Comparison of ENCODE assay signal across 9 mouse cellular contexts in the genomic region with DNA sequence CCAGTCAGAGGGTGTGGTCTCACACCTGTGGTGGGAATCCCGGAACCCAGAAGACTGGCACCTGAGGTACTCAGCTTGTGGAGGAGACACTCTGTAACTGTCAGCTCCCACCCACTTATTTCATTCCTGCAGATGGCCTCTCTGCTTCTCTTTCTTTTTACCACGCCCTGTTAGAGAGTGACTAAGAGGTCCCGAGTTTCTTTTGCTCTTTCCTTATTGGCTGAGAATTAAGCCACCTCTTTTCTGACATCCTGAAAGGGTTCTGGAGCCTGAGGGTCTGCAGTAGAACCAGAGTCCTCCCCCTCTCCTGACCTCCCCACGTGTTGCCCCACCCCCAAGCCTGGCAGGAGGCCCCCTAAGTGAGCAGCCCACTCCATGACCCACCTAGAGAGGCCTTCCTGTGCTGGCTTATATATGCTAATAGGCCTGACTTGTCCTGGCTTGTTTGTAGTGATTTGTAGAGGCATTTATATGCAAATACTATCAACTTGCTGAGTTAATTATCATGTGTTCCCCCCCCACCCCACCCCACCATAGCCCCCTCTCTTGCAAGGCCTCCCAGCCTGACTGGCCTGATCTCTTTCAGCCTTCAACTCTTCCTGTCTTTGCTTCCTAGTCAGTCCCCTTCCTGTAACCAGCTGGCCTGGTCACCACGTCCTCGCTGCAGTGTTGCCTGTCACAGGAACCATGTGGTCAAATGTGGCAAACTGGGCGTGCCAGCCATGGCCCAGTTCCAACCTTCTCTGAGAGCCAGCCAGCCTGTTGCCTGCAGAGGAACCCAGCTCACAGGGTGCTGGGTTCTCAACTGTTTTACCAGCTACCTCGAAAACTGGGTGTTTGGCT.
A peak's percentile ranks its signal among the peaks of the same experiment; 100 is the strongest.
DNase-seq lines count a peak whose midpoint lies in the region; ATAC-seq lines count a peak whose summit lies in the region.
"Had no signal": no experiment of that assay in that cellular context is flagged by ENCODE, and none has a peak within 500 bp of the region (broad histone marks: within the 10 kb centered on the region; RNA-seq: fewer than 3 reads in every experiment).

No protein-coding gene starts in this region.

- H3K9ac ChIP-seq in heart, embryonic 11.5 days (ENCODE audit: low read depth, low read length), result no peak overlapping the region
- no peak overlapping the region for H3K9ac ChIP-seq in intestine, embryonic 15.5 days
- H3K9ac ChIP-seq in limb, embryonic 12.5 days (replicated peaks), result no peak overlapping the region
- no peak overlapping the region for H3K9ac ChIP-seq in midbrain, embryonic 16.5 days (ENCODE audit: low read depth, low read length)
- H3K9ac ChIP-seq: liver, embryonic 13.5 days had no signal

- 25% methylated on average over 8 of the region's 8 CpGs for WGBS in heart, embryonic 11.5 days (ENCODE audit: insufficient replicate concordance)
- 21% methylated on average over 8 of the region's 8 CpGs for WGBS in intestine, embryonic 15.5 days
- 21% methylated on average over 8 of the region's 8 CpGs for WGBS in limb, embryonic 12.5 days
- 5% methylated on average over 8 of the region's 8 CpGs for WGBS in midbrain, embryonic 16.5 days

- H3K27me3 ChIP-seq in heart, embryonic 11.5 days (ENCODE audit: control insufficient read depth, insufficient read depth, low read length), result no peaks in the 10 kb centered on the region
- no peaks in the 10 kb centered on the region for H3K27me3 ChIP-seq in intestine, embryonic 15.5 days (replicated peaks)
- H3K27me3 ChIP-seq in limb, embryonic 12.5 days, result no peaks in the 10 kb centered on the region
- H3K27me3 ChIP-seq in midbrain, embryonic 16.5 days (ENCODE audit: control insufficient read depth, insufficient read depth, low read depth, low read length), result no peaks in the 10 kb centered on the region

- H3K36me3 ChIP-seq in heart, embryonic 11.5 days (ENCODE audit: control insufficient read depth, insufficient read depth, low read length), result no peaks in the 10 kb centered on the region
- no peaks in the 10 kb centered on the region for H3K36me3 ChIP-seq in intestine, embryonic 15.5 days
- H3K36me3 ChIP-seq in limb, embryonic 12.5 days, result no peaks in the 10 kb centered on the region
- H3K36me3 ChIP-seq in midbrain, embryonic 16.5 days (ENCODE audit: control insufficient read depth, insufficient read depth, low read length), result no peaks in the 10 kb centered on the region
- H3K36me3 ChIP-seq: liver, embryonic 13.5 days had no signal

- DNase-seq in heart, adult 11 months, result peak; percentile 99
- peak; percentile 84 for DNase-seq in adrenal gland, postnatal 25 days
- DNase-seq in gastrocnemius, postnatal 25 days, result peak; percentile 82
- DNase-seq: liver, embryonic 13.5 days had no signal

- no peak for ATAC-seq in heart, embryonic 11.5 days (replicated peaks; ENCODE audit: insufficient number of reproducible peaks, low FRiP score, low TSS enrichment)
- ATAC-seq in intestine, embryonic 15.5 days, result peak; percentile 24
- 0 out of 2 replicates have a peak, but pooled peaks have one; percentile 26 for ATAC-seq in limb, embryonic 12.5 days (ENCODE audit: insufficient number of reproducible peaks, insufficient read depth, low FRiP score, low TSS enrichment, low read depth)
- no peak for ATAC-seq in midbrain, embryonic 16.5 days
- no peak for ATAC-seq in activated CD4-positive, CD25-positive, alpha-beta regulatory T cell, adult 4 months

- no peak overlapping the region for H3K27ac ChIP-seq in heart, embryonic 11.5 days (ENCODE audit: low read depth, low read length)
- H3K27ac ChIP-seq in intestine, embryonic 15.5 days, result 0 out of 2 replicates have a peak overlapping the region, but pooled peaks have one; percentile 13
- peak overlapping the region; percentile 37; the same call in 1 of the 2 replicates for H3K27ac ChIP-seq in limb, embryonic 12.5 days
- no peak overlapping the region for H3K27ac ChIP-seq in midbrain, embryonic 16.5 days (ENCODE audit: low read length)
- H3K27ac ChIP-seq: liver, embryonic 13.5 days had no signal

- no peaks in the 10 kb centered on the region for H3K9me3 ChIP-seq in heart, embryonic 11.5 days (replicated peaks; ENCODE audit: control insufficient read depth, low read length)
- no peaks in the 10 kb centered on the region for H3K9me3 ChIP-seq in intestine, embryonic 15.5 days
- H3K9me3 ChIP-seq in limb, embryonic 12.5 days, result no peaks in the 10 kb centered on the region
- H3K9me3 ChIP-seq in midbrain, embryonic 16.5 days (replicated peaks; ENCODE audit: control insufficient read depth, low read length, poor library complexity, severe bottlenecking), result no peaks in the 10 kb centered on the region
- H3K9me3 ChIP-seq: liver, embryonic 13.5 days had no signal

- no peak overlapping the region for H3K4me2 ChIP-seq in heart, embryonic 11.5 days
- H3K4me2 ChIP-seq in intestine, embryonic 15.5 days (replicated peaks), result no peak overlapping the region; the same call in 1 of the 2 replicates
- H3K4me2 ChIP-seq in limb, embryonic 12.5 days, result peak overlapping the region; percentile 23; the same call in 1 of the 2 replicates
- peak overlapping the region; percentile 6; the same call in 1 of the 2 replicates for H3K4me2 ChIP-seq in midbrain, embryonic 16.5 days (ENCODE audit: low read length)
- H3K4me2 ChIP-seq: liver, embryonic 13.5 days had no signal

- peaks cover 56% of the 10 kb centered on the region for H3K4me1 ChIP-seq in heart, embryonic 11.5 days (ENCODE audit: control insufficient read depth, insufficient read depth, low read length)
- H3K4me1 ChIP-seq in intestine, embryonic 15.5 days (replicated peaks), result peaks cover 52% of the 10 kb centered on the region
- peaks cover 97% of the 10 kb centered on the region for H3K4me1 ChIP-seq in limb, embryonic 12.5 days (replicated peaks)
- peaks cover 74% of the 10 kb centered on the region for H3K4me1 ChIP-seq in midbrain, embryonic 16.5 days (ENCODE audit: control insufficient read depth, insufficient read depth, low read length)

- no peak overlapping the region for H3K4me3 ChIP-seq in heart, embryonic 11.5 days (ENCODE audit: low read depth, low read length)
- H3K4me3 ChIP-seq in intestine, embryonic 15.5 days (replicated peaks), result no peak overlapping the region
- H3K4me3 ChIP-seq in limb, embryonic 12.5 days (replicated peaks), result no peak overlapping the region
- H3K4me3 ChIP-seq in midbrain, embryonic 16.5 days (ENCODE audit: low read depth, low read length), result no peak overlapping the region
- H3K4me3 ChIP-seq: liver, embryonic 13.5 days had no signal

Comparison
In these comparisons a context has a peak if more than half of its experiments do, and no peak if none do; other contexts are left out.
1. ATAC-seq: peak in intestine, embryonic 15.5 days (single experiment) and limb, embryonic 12.5 days (single experiment); none in heart, embryonic 11.5 days (single experiment), midbrain, embryonic 16.5 days (single experiment) and activated CD4-positive, CD25-positive, alpha-beta regulatory T cell, adult 4 months (single experiment).
2. H3K27ac ChIP-seq: peak in intestine, embryonic 15.5 days (single experiment) and limb, embryonic 12.5 days (single experiment); none in heart, embryonic 11.5 days (single experiment) and midbrain, embryonic 16.5 days (single experiment).
3. H3K4me2 ChIP-seq: peak in limb, embryonic 12.5 days (single experiment) and midbrain, embryonic 16.5 days (single experiment); none in heart, embryonic 11.5 days (single experiment) and intestine, embryonic 15.5 days (single experiment).
4. Peak in every context shown above with its lines, with median percentiles within 50 percentile points of each other: DNase-seq.